Mouse (Mus musculus): ENCODE measurements around the gene Samd8. TPM values are rescaled to one million over a fixed set of nuclear protein-coding genes. Genes with fewer than 3 reads are reported as not detected.
A peak's percentile ranks its signal among the peaks of the same experiment; 100 is the strongest.

Gene Samd8
- polyA plus RNA-seq, 1 experiment: 30.6 TPM

DNA sequence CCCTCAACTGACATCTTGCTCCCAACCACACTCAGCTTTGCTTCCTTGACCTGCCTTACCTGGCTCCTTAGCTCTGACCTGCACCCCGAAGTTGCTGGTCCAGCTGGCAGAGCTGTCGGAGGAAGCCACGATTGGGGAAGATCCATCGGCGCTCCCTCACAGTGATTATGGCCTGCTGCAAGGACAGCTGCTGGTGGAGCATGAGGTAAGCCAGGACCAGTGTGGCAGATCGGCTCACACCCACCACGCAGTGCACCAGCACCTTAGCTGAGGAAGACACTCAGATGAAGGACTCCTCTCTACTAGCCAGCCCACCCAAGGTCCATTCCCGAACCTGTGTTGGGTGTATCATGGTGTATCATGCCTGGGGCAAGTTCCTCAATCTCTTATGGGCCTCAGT lies 4.1 kb upstream of the Samd8 start:
- 88% methylated on average over 8 of the region's 8 CpGs for WGBS
- Histone ChIP-seq H3K4me1 (ENCODE audit: control insufficient read depth, insufficient read depth, insufficient read length, low read length) (peaks cover 2% of the 10 kb centered on the region; the same call in 1 of the 2 replicates), H3K4me3 (ENCODE audit: low read depth, low read length) (no peak overlapping the region), H3K36me3 (ENCODE audit: control insufficient read depth, insufficient read depth, low read length) (no peaks in the 10 kb centered on the region), H3K27me3 (ENCODE audit: control insufficient read depth, insufficient read depth, low read length) (no peaks in the 10 kb centered on the region), H3K27ac (ENCODE audit: insufficient read depth, low read depth, low read length) (no peak overlapping the region)
- TF ChIP-seq POLR2A (IDR thresholded peaks at IDR 0.05; ENCODE audit: low read depth, low read length) (no peak), CTCF (IDR thresholded peaks at IDR 0.05; ENCODE audit: extremely low read depth, insufficient read length, insufficient replicate concordance, low read depth, low read length) (no peak)

DNA sequence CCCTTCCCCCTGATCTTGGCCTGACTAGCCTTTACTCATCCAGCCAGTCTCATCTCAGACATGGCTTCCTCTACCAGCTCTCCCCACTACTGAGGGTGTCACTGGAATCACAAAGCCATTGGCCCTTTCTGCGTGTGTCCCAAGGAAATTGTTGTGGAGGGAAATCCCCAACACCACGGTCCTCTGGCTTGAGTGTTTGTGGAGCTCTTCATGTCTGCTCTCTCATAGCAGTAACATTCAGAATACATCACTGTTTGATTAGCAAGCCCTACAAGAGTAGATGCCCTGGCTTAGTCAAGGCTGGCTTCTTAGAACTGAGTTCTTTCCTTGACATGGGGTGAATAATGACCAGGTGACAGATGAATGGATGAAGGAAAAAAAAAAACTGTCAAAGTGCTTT lies 3.5 kb upstream of the Samd8 start:
- H3K27ac ChIP-seq (ENCODE audit: insufficient read depth, low read depth, low read length): no peak overlapping the region
- H3K4me1 ChIP-seq (ENCODE audit: control insufficient read depth, insufficient read depth, insufficient read length, low read length): peaks cover 2% of the 10 kb centered on the region; the same call in 1 of the 2 replicates
- H3K4me3 ChIP-seq (ENCODE audit: low read depth, low read length): no peak overlapping the region
- H3K27me3 ChIP-seq (ENCODE audit: control insufficient read depth, insufficient read depth, low read length): no peaks in the 10 kb centered on the region
- H3K36me3 ChIP-seq (ENCODE audit: control insufficient read depth, insufficient read depth, low read length): no peaks in the 10 kb centered on the region
- 47% methylated on average over 2 of the region's 2 CpGs for WGBS
- TF ChIP-seq CTCF (IDR thresholded peaks at IDR 0.05; ENCODE audit: extremely low read depth, insufficient read length, insufficient replicate concordance, low read depth, low read length) (no peak), POLR2A (IDR thresholded peaks at IDR 0.05; ENCODE audit: low read depth, low read length) (no peak)

DNA sequence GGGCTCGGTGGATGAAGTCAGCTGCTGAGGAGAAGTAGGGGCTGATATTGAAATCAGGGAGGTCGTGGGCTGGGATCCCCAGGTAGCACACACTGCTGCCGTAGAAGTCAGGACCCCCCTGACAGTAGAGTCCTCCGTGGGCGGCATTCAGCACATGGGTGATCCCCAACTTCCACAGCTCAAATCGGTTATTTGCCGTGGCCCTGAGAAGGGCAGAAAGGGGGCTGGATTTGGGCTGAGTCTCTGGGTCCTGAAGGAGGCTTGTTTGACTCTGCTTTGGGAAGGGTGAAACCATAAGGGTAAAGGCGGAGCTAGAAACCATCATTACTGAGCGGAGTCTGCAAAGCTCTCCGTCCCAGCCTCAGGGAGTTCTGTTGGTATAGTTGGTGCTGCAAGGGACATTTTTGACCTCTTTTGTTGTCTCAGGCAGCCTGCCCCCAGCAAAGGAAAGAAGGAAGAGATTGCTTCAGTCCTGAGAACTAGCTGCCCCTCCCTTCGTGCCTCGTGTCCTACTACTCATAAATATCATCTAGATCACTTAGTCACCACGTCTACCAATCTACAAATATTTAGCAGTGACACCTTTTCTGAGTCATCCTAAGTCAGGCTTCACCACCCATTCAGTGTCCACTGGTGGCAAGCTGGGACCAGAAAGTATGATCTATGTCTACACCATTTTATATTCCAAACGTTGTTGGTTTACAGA lies 2.7 kb upstream of the Samd8 start:
- Histone ChIP-seq H3K4me3 (ENCODE audit: low read depth, low read length) (no peak overlapping the region), H3K27ac (ENCODE audit: insufficient read depth, low read depth, low read length) (no peak overlapping the region), H3K4me1 (ENCODE audit: control insufficient read depth, insufficient read depth, insufficient read length, low read length) (peaks cover 2% of the 10 kb centered on the region; the same call in 1 of the 2 replicates), H3K27me3 (ENCODE audit: control insufficient read depth, insufficient read depth, low read length) (no peaks in the 10 kb centered on the region), H3K36me3 (ENCODE audit: control insufficient read depth, insufficient read depth, low read length) (no peaks in the 10 kb centered on the region)
- no peak for TF ChIP-seq POLR2A (IDR thresholded peaks at IDR 0.05; ENCODE audit: low read depth, low read length)
- TF ChIP-seq CTCF (IDR thresholded peaks at IDR 0.05; ENCODE audit: extremely low read depth, insufficient read length, insufficient replicate concordance, low read depth, low read length): no peak
- 67% methylated on average over 14 of the region's 14 CpGs for WGBS

DNA sequence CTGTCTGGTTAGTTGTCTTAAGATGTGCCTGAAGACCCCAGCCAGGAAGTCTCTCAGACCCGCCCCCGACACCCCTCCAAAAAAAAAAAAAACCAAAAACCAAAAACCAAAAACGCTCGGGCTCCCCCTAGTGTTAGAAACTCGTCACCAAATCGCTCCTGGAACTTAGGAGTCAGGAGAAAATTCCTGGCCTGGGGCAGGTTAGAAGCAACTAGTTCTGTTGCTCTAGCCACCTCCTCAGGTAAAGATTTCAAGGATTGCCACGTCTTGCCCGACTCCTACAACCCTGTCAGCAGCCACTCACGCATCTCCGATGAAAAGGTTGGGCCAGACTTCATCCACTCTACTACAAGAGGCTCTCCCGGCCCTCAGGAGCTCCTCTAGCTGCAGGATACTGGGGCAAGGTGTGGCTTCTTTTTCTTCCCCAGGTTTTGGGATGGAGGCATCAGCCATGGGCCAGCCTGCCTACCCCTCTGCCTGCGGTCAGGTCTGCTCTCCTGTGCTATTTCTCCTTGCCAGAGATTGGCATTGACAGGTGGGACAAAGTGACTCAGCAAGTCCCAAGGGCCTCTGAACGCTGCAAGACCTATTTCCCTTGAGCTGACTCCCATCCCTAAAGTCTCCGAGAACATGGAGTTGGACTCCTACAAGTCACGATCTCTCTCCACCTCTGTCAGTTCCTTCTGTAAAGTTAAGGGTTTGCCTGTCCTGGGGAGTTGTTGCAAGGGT lies 2.0 kb upstream of the Samd8 start:
- no peaks in the 10 kb centered on the region for H3K36me3 ChIP-seq (ENCODE audit: control insufficient read depth, insufficient read depth, low read length)
- no peak overlapping the region for H3K4me3 ChIP-seq (ENCODE audit: low read depth, low read length)
- peaks cover 4% of the 10 kb centered on the region; the same call in 1 of the 2 replicates for H3K4me1 ChIP-seq (ENCODE audit: control insufficient read depth, insufficient read depth, insufficient read length, low read length)
- no peak for TF ChIP-seq POLR2A (IDR thresholded peaks at IDR 0.05; ENCODE audit: low read depth, low read length)
- TF ChIP-seq CTCF (IDR thresholded peaks at IDR 0.05; ENCODE audit: extremely low read depth, insufficient read length, insufficient replicate concordance, low read depth, low read length): peak; percentile 71; the same call in 1 of the 2 replicates
- WGBS: 42% methylated on average over 15 of the region's 15 CpGs
- no peaks in the 10 kb centered on the region for H3K27me3 ChIP-seq (ENCODE audit: control insufficient read depth, insufficient read depth, low read length)
- H3K27ac ChIP-seq (ENCODE audit: insufficient read depth, low read depth, low read length): no peak overlapping the region

DNA sequence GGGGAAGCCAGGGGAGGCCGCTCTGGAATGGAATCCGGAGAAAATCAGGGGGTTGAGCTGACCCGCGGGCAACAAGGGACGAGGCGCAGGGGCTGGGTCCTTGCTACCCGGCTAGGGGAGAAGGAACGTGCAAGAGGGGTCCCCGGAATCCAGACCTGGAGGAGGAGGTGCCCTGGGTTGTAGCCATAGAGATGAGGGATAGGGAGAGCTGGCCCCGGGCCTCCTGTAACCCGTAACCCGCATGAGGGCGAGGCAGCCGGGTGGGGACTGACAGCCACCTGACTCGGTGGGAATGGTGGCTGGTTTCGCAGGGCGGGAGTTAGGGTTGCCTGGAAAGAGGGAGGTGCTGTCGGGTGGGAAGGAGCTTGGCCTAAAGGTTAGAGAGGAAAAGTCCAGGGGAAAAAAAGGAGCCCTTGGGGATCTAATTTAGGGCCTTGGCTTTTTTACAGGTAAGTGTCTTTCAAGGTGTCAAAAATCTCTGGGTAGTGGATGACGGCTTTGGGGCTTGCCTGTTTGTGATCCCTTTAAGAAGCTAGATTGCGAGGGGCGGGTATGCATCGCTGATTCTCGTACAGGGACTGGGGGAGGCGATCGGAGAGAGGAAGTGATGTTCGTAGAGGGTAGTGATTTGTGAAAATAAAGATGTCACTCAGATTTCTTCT lies 681 bp downstream of the Samd8 start, which contains the start of gene Dusp13:
Gene Dusp13 (minus strand): TSS at position 301 of the 662 bp plus-strand sequence.
- Histone ChIP-seq H3K27ac (ENCODE audit: insufficient read depth, low read depth, low read length) (peak within 1 kb of the TSS; percentile 76), H3K4me1 (ENCODE audit: control insufficient read depth, insufficient read depth, insufficient read length, low read length) (peaks cover 6% of the 10 kb centered on the region; the same call in 1 of the 2 replicates), H3K36me3 (ENCODE audit: control insufficient read depth, insufficient read depth, low read length) (no peaks in the 10 kb centered on the region), H3K27me3 (ENCODE audit: control insufficient read depth, insufficient read depth, low read length) (no peaks in the 10 kb centered on the region), H3K4me3 (ENCODE audit: low read depth, low read length) (peak within 1 kb of the TSS; percentile 99)
- no peak for TF ChIP-seq CTCF (IDR thresholded peaks at IDR 0.05; ENCODE audit: extremely low read depth, insufficient read length, insufficient replicate concordance, low read depth, low read length)
- peak; percentile 59; the same call in 1 of the 2 replicates for TF ChIP-seq POLR2A (IDR thresholded peaks at IDR 0.05; ENCODE audit: low read depth, low read length)
- under 1% methylated on average over 26 of the region's 26 CpGs for WGBS

DNA sequence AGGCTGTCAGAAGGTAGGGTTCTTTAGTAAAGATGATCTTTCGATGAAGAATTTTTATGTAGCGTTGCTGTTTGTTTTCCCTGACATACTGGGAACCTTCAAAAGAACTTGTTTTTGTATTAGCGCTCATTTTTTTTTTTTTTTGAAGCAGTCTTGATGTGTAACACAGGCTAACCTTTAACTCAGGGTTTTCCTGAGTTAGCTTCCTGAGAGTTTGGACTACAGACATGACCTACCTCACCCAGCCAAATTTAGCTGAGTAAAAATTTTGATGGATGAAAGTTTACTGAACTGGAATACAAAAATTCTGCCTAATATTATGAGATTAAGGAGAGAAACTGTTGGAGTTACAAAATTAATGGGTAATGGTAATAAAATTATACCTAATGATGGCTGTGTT lies 2.1 kb downstream of the Samd8 start:
- no peaks in the 10 kb centered on the region for H3K27me3 ChIP-seq (ENCODE audit: control insufficient read depth, insufficient read depth, low read length)
- no peak for TF ChIP-seq CTCF (IDR thresholded peaks at IDR 0.05; ENCODE audit: extremely low read depth, insufficient read length, insufficient replicate concordance, low read depth, low read length)
- no peak for TF ChIP-seq POLR2A (IDR thresholded peaks at IDR 0.05; ENCODE audit: low read depth, low read length)
- no peak overlapping the region for H3K27ac ChIP-seq (ENCODE audit: insufficient read depth, low read depth, low read length)
- no peak overlapping the region for H3K4me3 ChIP-seq (ENCODE audit: low read depth, low read length)
- no peaks in the 10 kb centered on the region for H3K36me3 ChIP-seq (ENCODE audit: control insufficient read depth, insufficient read depth, low read length)
- 91% methylated on average over 3 of the region's 3 CpGs for WGBS
- H3K4me1 ChIP-seq (ENCODE audit: control insufficient read depth, insufficient read depth, insufficient read length, low read length): peaks cover 6% of the 10 kb centered on the region; the same call in 1 of the 2 replicates

All from small intestine, adult 2 months (tissue).